Mouse (Mus musculus) right cerebral cortex, postnatal 25 days (tissue): ENCODE results near the gene Clca4a.
"Not testable (repeated sequence)": the region's sequence is repeated elsewhere in the genome, so short reads cannot be mapped to it uniquely, and the experiment has no call there.

Source experiments
- DNase-seq: peaks from one replicate; pipeline ENCODE4 v3.0.0; 2022

Gene Clca4a

GRCm38 (mm10) chr3:144974945-144975344 lies at the start of gene Clca4a:
Gene Clca4a, minus strand, starts transcription at chr3:144975045.
- no peak for DNase-seq

GRCm38 (mm10) chr3:145017807-145018206 lies 43.0 kb upstream of the Clca4a start:
- DNase-seq = no peak

- DNase-seq = no peak
Measured at GRCm38 (mm10) chr3:145004422-145004821, 29.6 kb upstream of the Clca4a start.

- DNase-seq = no peak
Measured at GRCm38 (mm10) chr3:145000912-145001311, 26.1 kb upstream of the Clca4a start.

- DNase-seq = no peak
Measured at GRCm38 (mm10) chr3:144993055-144993454, 18.2 kb upstream of the Clca4a start.

GRCm38 (mm10) chr3:144992618-144993017 lies 17.8 kb upstream of the Clca4a start:
- DNase-seq = no peak

- DNase-seq = no peak
Measured at GRCm38 (mm10) chr3:144985890-144986289, 11.0 kb upstream of the Clca4a start.

GRCm38 (mm10) chr3:144980551-144980950 lies 5.7 kb upstream of the Clca4a start:
- no peak for DNase-seq

- DNase-seq = no peak
Measured at GRCm38 (mm10) chr3:144977631-144978030, 2.8 kb upstream of the Clca4a start.

GRCm38 (mm10) chr3:144976091-144976490 lies 1.2 kb upstream of the Clca4a start:
- no peak for DNase-seq

GRCm38 (mm10) chr3:144971553-144972270 lies 3.1 kb downstream of the Clca4a start:
- DNase-seq = no peak

GRCm38 (mm10) chr3:144969755-144970154 lies 5.1 kb downstream of the Clca4a start:
- no peak for DNase-seq

GRCm38 (mm10) chr3:144966074-144966473 lies 8.8 kb downstream of the Clca4a start:
- DNase-seq = no peak

- DNase-seq = no peak
Measured at GRCm38 (mm10) chr3:144950829-144951228, 24.0 kb downstream of the Clca4a start.

- DNase-seq = not testable (repeated sequence)
Measured at GRCm38 (mm10) chr3:144947376-144947775, 27.5 kb downstream of the Clca4a start.

- not testable (repeated sequence) for DNase-seq
Measured at GRCm38 (mm10) chr3:144933625-144934024, 41.2 kb downstream of the Clca4a start.

- DNase-seq = no peak
Measured at GRCm38 (mm10) chr3:144933011-144933491, 41.8 kb downstream of the Clca4a start.

- no peak for DNase-seq
Measured at GRCm38 (mm10) chr3:144932335-144932734, 42.5 kb downstream of the Clca4a start, which contains the start of gene Clca4b. Gene Clca4b, minus strand, starts transcription at chr3:144932529.

- no peak for DNase-seq
Measured at GRCm38 (mm10) chr3:144914014-144914413, 60.8 kb downstream of the Clca4a start.
